Mouse (Mus musculus) frontal cortex, postnatal 25 days (tissue): ENCODE data around the gene Gm10647.
A peak's percentile ranks its signal among the peaks of the same experiment; 100 is the strongest.
"Not testable (repeated sequence)": the region's sequence is repeated elsewhere in the genome, so short reads cannot be mapped to it uniquely, and the experiment has no call there.

Experiments
- DNase-seq, 2 experiments: peaks; one replicate each; pipeline ENCODE4 v3.0.0; 2022; ENCODE audit warnings: low spot score in 2 of 2

Gene Gm10647

GRCm38 (mm10) chr9:66796739-66797138 is at the start of gene Gm10647:
Gene Gm10647, plus strand, starts transcription at chr9:66797039.
- DNase-seq, result no peak

GRCm38 (mm10) chr9:66748390-66748789 is 48.4 kb upstream of the Gm10647 start:
- DNase-seq, result no peak

DNA sequence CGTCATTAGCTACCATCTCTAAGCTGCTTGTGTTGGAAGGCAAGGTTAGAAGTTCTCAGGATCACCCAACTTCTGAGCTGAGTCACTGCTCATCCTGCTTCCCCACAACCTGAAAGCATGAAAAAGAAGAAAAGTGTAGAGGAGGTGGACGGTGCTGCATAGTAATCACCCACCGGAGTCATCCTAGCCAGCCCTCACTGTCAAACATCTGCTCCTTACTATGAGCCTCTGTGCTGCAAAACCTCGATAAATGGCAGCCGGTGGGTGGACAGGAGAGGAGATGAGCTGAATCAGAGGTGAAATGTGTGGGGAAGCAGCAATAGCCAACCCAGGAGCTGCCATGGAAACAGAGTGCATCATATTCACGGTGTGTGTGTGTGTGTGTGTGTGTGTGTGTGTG is 44.0 kb upstream of the Gm10647 start:
- DNase-seq, result peak in 1 of 2 experiments; percentile 34

GRCm38 (mm10) chr9:66760991-66761390 is 35.8 kb upstream of the Gm10647 start:
- DNase-seq, result no peak

- DNase-seq, result no peak
Measured at GRCm38 (mm10) chr9:66768721-66769120, 28.1 kb upstream of the Gm10647 start.

DNA sequence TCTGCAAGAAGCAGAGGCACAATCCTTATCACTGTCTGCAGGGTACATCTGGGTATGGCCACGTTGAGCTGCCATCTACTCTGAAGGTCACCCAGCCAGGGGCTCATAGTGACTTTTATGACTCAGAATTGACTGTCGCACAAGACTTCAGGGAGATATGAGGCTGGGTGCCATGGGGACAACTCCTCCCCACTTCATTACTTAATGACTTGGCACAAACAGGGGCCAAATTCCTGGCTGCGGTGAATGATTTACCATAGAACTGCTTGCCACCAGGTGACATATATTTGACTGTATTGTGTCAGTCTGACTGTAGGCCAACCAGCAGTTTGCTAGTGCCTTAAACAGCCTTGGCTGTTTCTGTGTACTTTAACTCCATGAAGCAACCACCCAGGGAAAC is 27.6 kb upstream of the Gm10647 start:
- DNase-seq, result no peak

DNA sequence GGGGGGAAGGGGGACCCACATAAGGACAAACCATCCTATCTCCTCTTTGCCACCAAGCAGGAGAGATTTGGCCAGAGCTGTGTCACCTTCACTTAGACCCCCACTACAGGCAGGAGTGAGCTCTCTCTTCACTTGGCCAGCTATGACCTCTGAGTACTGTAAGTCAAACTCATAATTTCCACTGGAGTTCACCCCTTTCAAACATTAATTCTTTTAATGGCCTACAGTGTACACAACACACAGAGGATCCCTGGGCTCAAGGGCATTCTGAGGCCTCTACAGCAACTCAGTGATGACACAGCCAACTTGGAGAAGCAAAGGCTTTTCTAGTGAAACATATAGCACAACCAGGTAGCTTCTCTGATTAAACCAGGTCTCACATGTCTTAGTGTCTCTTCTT is 26.1 kb upstream of the Gm10647 start:
- DNase-seq, result no peak

GRCm38 (mm10) chr9:66784552-66784951 is 12.3 kb upstream of the Gm10647 start:
- DNase-seq, result not testable (repeated sequence)

- no peak for DNase-seq
Measured at GRCm38 (mm10) chr9:66787821-66788220, 9.0 kb upstream of the Gm10647 start.

GRCm38 (mm10) chr9:66794629-66795463 is 2.0 kb upstream of the Gm10647 start:
- DNase-seq, result peak in 1 of 2 experiments; percentile 82

DNA sequence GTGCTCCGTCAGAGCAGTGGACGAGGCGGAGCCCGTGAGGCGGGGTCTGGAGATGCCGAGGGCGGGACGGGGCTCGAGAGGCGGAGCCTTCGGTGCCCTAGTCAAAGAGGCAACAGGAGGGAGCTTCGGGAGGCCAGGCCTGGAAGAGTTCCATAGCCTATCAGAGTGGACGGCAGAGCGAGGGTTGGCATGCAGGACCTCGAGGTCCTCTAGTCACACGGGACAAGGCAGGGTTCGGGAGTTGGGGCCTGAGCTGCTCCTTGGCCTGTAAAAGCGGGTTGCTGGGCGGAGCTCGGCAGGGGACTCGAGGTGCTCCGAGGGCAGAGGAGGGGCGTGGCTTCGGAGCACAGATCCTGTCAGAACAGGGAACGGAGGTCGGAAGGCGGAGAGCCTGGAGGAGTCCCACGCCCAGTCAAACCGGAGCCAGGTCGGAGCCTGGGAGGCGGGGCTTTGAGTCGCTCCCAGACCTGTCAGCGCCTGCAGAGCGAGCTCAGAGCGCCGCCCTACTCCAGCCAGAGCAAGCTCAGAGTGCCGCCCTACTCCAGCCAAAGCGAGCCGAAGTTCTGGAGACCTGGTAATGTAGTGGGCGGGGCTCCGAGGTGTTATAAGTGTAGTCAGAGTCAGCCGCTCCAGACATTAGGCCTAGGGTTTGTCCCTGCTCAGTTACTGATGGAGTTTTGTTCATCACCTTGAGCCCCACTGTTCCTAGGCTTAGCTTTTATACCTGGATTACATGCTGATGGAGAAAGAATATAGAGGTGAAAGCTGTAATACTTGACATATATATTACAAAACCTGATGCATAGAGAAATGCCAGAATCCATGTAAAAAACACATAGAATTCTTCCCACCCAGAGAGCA is 1.1 kb upstream of the Gm10647 start, which contains the start of gene Aph1b:
TSS of gene Aph1b (minus strand) at position 27 of the 861 bp plus-strand sequence.
- peak; percentile 63 to 88 for DNase-seq

DNA sequence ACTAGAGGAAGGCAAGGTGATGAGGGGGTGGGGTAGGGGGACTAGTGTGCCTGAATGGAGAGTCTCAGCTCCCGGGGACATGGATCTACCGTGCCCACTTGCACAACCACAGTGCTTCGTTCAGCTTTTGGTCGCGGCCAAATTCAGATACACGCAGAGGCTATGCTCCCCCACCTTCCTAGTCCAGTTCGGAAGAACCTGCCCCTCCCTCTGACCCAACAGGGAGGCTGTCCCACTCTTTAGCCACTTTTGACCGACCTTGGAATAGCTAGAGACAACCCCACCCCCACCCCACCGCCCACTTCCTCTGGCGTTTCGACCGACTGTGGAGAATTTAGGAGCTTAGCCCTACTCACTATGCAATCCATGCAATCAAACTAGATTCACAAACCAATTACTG is 5.1 kb downstream of the Gm10647 start:
- DNase-seq, result no peak

DNA sequence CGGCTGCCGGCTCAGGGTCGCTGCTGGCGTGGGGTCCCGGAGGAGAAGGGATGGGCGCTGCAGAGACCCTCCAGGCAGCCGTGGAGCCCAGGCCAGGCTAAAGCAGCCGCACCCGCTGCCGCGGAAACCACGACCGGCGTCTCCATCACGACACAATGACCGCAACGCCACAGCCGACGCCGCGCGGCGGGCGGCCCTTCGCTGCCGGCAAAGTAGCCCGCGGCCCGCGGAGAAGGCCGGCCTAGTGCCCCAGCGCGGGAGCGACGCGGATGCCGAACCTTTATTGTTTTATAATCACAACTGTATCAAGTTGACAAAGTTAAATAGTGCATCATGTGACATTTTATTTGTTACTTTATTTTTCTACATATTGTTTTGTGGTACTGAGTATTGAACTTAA is 9.1 kb downstream of the Gm10647 start:
- DNase-seq, result not testable (repeated sequence)

DNA sequence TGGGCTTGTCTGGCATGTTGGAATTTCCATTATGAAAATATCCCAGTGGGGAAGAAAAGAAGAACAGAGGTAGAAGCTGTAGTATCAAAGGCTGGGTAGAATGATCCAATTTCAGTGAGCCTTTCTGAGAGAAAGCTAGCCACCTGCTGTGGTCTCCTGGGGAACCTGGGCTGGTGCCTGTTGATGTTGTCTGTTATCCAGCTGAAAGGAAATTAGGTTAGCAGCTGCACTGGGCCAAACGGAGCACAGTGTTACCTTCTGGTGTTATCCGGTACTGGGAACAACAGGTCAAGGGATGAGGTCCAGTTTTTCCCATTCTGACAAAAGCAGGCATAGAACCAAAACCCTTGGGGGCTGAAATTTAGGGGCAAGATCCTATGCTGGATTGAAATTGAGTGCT is 16.6 kb downstream of the Gm10647 start:
- DNase-seq, result no peak

GRCm38 (mm10) chr9:66820996-66821395 is 24.2 kb downstream of the Gm10647 start:
- no peak for DNase-seq

GRCm38 (mm10) chr9:66822255-66822654 is 25.4 kb downstream of the Gm10647 start:
- DNase-seq, result not testable (repeated sequence)

DNA sequence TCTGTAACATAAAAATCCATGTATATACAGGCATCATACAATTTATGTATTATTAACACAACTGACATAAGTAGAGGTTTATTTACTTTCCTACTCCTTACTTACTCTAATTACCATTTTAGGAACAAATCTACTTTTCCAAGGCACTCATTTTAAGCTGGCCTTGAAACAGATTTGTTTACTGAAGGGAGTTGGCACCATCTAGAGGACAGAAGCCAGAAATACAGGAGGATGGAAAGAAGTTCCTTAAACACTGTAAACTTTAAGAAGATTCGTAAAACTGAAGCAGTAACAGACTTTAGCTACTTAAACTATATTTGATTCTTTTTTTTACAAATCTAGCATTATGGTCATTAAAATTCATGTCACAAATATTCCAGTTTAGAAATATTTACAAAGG is 29.2 kb downstream of the Gm10647 start:
- DNase-seq, result no peak

- DNase-seq, result no peak
Measured at GRCm38 (mm10) chr9:66832366-66832908, 35.6 kb downstream of the Gm10647 start.

DNA sequence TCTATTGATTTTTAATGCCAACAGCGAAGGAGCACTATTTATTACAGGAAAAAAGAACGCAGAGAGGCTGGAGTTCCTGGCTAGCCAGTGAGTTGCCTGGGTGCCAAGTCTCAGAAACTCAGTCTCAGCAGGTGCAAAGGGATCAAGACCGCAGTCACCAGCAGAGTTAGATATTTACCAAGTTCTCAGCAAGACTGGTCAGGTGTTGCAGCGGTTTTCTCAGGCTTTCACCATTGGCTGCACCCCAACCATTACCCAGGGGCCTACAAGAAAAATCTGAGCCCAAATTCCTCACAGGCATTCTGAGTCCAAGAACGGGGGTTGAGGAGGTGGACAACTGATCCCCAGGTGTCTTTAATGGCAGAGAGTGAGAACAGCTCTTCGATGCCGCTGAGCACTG is 37.0 kb downstream of the Gm10647 start:
- no peak for DNase-seq

DNA sequence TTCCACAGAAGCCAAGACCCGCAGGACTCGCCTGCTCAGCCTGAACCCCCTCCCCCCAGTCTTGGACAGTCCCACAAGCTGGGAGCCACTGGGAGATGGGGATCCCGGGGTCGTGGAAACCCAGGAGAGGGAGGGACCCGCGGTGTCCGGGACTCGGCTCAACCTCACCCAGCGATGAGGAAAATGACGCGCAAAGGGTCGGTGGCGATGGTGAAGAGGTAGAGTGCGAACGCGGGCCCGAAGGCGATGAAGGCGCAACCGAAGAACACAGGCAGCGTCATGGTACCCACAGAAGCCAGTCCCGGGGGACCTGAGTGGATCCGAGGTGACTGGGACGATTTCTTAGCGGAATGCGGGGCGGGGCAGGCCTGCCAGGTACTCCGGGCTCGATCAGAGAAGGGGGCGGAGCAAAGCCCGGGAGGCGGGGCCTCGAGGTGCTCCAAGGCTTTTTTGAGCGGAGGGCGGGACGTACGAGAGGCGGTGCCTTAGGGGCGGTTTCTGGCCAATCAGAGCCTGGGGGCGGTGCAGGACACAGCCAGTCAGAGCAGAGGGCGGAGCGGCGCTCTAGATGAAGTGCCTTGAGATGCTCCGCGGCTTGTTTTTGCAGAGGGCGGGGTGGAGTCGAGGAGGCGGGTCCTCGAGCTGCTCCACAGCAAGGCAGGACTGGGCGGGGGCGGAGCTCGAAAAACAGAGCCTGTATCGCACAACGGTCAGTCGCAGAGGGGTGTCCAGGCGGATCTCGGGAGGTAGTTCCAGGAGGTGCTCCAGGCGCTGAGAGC is 37.7 kb downstream of the Gm10647 start, which contains the start of gene Aph1c:
TSS of gene Aph1c (minus strand) at position 409 of the 779 bp plus-strand sequence.
- DNase-seq, result peak; percentile 94 to 97

GRCm38 (mm10) chr9:66835097-66835480 is 38.2 kb downstream of the Gm10647 start:
- no peak for DNase-seq
